Mouse (Mus musculus): ENCODE measurements around the gene Ifngr1. TPM values are rescaled to one million over a fixed set of nuclear protein-coding genes. Genes with fewer than 3 reads are reported as not detected.
"Not testable (repeated sequence)": the region's sequence is repeated elsewhere in the genome, so short reads cannot be mapped to it uniquely, and the experiment has no call there.

Gene Ifngr1
- polyA plus RNA-seq, 1 experiment from 2014 or later: 28.9 TPM

- no peak overlapping the region for H3K27ac ChIP-seq
- H3K9me3 ChIP-seq: no peaks in the 10 kb centered on the region
- peak overlapping the region; percentile 64 for H3K4me3 ChIP-seq
- no peaks in the 10 kb centered on the region for H3K27me3 ChIP-seq (replicated peaks)
- H3K9ac ChIP-seq: peak overlapping the region; percentile 78
- no peak for ATAC-seq (ENCODE audit: low FRiP score, low read depth)
- no peaks in the 10 kb centered on the region for H3K4me1 ChIP-seq
- no peaks in the 10 kb centered on the region for H3K36me3 ChIP-seq
- H3K4me2 ChIP-seq (replicated peaks): peak overlapping the region; percentile 83
- WGBS: 7% methylated on average over 3 of the region's 3 CpGs
Observed at GRCm38 (mm10) chr10:19592556-19592955, 807 bp downstream of the Ifngr1 start.

GRCm38 (mm10) chr10:19593296-19593695 lies 1.5 kb downstream of the Ifngr1 start:
- Histone ChIP-seq H3K4me1 (no peaks in the 10 kb centered on the region), H3K9me3 (no peaks in the 10 kb centered on the region), H3K9ac (no peak overlapping the region), H3K4me3 (no peak overlapping the region), H3K36me3 (no peaks in the 10 kb centered on the region), H3K27me3 (replicated peaks) (no peaks in the 10 kb centered on the region), H3K4me2 (replicated peaks) (no peak overlapping the region), H3K27ac (no peak overlapping the region)
- WGBS: 86% methylated on average over 3 of the region's 3 CpGs
- ATAC-seq (ENCODE audit: low FRiP score, low read depth): no peak

GRCm38 (mm10) chr10:19594201-19594905 lies 2.6 kb downstream of the Ifngr1 start:
- Histone ChIP-seq H3K4me2 (replicated peaks) (no peak overlapping the region), H3K27ac (no peak overlapping the region), H3K4me1 (no peaks in the 10 kb centered on the region), H3K9me3 (no peaks in the 10 kb centered on the region), H3K36me3 (no peaks in the 10 kb centered on the region), H3K4me3 (no peak overlapping the region), H3K27me3 (replicated peaks) (no peaks in the 10 kb centered on the region), H3K9ac (no peak overlapping the region)
- ATAC-seq (ENCODE audit: low FRiP score, low read depth): no peak
- 85% methylated on average over 3 of the region's 3 CpGs for WGBS

- ATAC-seq (ENCODE audit: low FRiP score, low read depth): no peak
- H3K36me3 ChIP-seq: peaks cover 6% of the 10 kb centered on the region; the same call in 1 of the 2 replicates
- no peaks in the 10 kb centered on the region for H3K27me3 ChIP-seq (replicated peaks)
- no peak overlapping the region for H3K27ac ChIP-seq
- no peaks in the 10 kb centered on the region for H3K9me3 ChIP-seq
- H3K4me3 ChIP-seq: no peak overlapping the region
- WGBS: 89% methylated on average over 4 of the region's 4 CpGs
- H3K4me2 ChIP-seq (replicated peaks): no peak overlapping the region
- H3K9ac ChIP-seq: no peak overlapping the region
- H3K4me1 ChIP-seq: no peaks in the 10 kb centered on the region
Observed at GRCm38 (mm10) chr10:19596866-19597265, 5.1 kb downstream of the Ifngr1 start.

- Histone ChIP-seq H3K36me3 (peaks cover 17% of the 10 kb centered on the region; the same call in 1 of the 2 replicates), H3K4me1 (no peaks in the 10 kb centered on the region), H3K27ac (no peak overlapping the region), H3K9ac (no peak overlapping the region), H3K27me3 (replicated peaks) (no peaks in the 10 kb centered on the region), H3K9me3 (no peaks in the 10 kb centered on the region), H3K4me3 (no peak overlapping the region), H3K4me2 (replicated peaks) (no peak overlapping the region)
- 78% methylated on average over 11 of the region's 11 CpGs for WGBS
- ATAC-seq (ENCODE audit: low FRiP score, low read depth): no peak
Observed at GRCm38 (mm10) chr10:19598091-19598490, 6.3 kb downstream of the Ifngr1 start.

- no peak for ATAC-seq (ENCODE audit: low FRiP score, low read depth)
Observed at GRCm38 (mm10) chr10:19599331-19600092, 7.8 kb downstream of the Ifngr1 start.

GRCm38 (mm10) chr10:19600093-19600420 lies 8.3 kb downstream of the Ifngr1 start:
- no peaks in the 10 kb centered on the region for H3K27me3 ChIP-seq (replicated peaks)
- peaks cover 26% of the 10 kb centered on the region; the same call in 1 of the 2 replicates for H3K36me3 ChIP-seq
- ATAC-seq (ENCODE audit: low FRiP score, low read depth): no peak
- WGBS: 88% methylated on average over 3 of the region's 3 CpGs
- no peak overlapping the region for H3K9ac ChIP-seq
- H3K4me3 ChIP-seq: no peak overlapping the region
- H3K27ac ChIP-seq: no peak overlapping the region
- H3K4me1 ChIP-seq: no peaks in the 10 kb centered on the region
- H3K4me2 ChIP-seq (replicated peaks): no peak overlapping the region
- H3K9me3 ChIP-seq: no peaks in the 10 kb centered on the region

More at GRCm38 (mm10) chr10:19599331-19600092, 7.8 kb downstream of the Ifngr1 start:
- no peak overlapping the region for H3K27ac ChIP-seq
- 76% methylated on average over 6 of the region's 6 CpGs for WGBS
- H3K4me2 ChIP-seq (replicated peaks): no peak overlapping the region
- H3K9ac ChIP-seq: no peak overlapping the region
- H3K9me3 ChIP-seq: no peaks in the 10 kb centered on the region
- H3K27me3 ChIP-seq (replicated peaks): no peaks in the 10 kb centered on the region
- no peak overlapping the region for H3K4me3 ChIP-seq
- H3K36me3 ChIP-seq: peaks cover 21% of the 10 kb centered on the region; the same call in 1 of the 2 replicates
- no peaks in the 10 kb centered on the region for H3K4me1 ChIP-seq

GRCm38 (mm10) chr10:19601502-19601901 lies 9.8 kb downstream of the Ifngr1 start:
- not testable (repeated sequence) for H3K4me2 ChIP-seq (replicated peaks); ATAC-seq (ENCODE audit: low FRiP score, low read depth); H3K9me3 ChIP-seq; H3K9ac ChIP-seq; H3K4me3 ChIP-seq; H3K27me3 ChIP-seq (replicated peaks); H3K4me1 ChIP-seq; H3K27ac ChIP-seq
- WGBS: 20% methylated on average over 1 of the region's 1 CpGs
- H3K36me3 ChIP-seq: peaks cover 34% of the 10 kb centered on the region

- no peak overlapping the region for H3K27ac ChIP-seq
- no peaks in the 10 kb centered on the region for H3K9me3 ChIP-seq
- no peaks in the 10 kb centered on the region for H3K27me3 ChIP-seq (replicated peaks)
- no peak overlapping the region for H3K4me2 ChIP-seq (replicated peaks)
- peaks cover 49% of the 10 kb centered on the region for H3K36me3 ChIP-seq
- 92% methylated on average over 6 of the region's 6 CpGs for WGBS
- H3K4me3 ChIP-seq: no peak overlapping the region
- H3K9ac ChIP-seq: no peak overlapping the region
- no peaks in the 10 kb centered on the region for H3K4me1 ChIP-seq
- no peak for ATAC-seq (ENCODE audit: low FRiP score, low read depth)
Observed at GRCm38 (mm10) chr10:19603231-19603630, 11.5 kb downstream of the Ifngr1 start.

GRCm38 (mm10) chr10:19609125-19609524 lies 17.4 kb downstream of the Ifngr1 start:
- Histone ChIP-seq H3K4me2 (replicated peaks) (no peak overlapping the region), H3K27me3 (replicated peaks) (no peaks in the 10 kb centered on the region), H3K27ac (no peak overlapping the region), H3K36me3 (peaks cover 35% of the 10 kb centered on the region), H3K4me3 (no peak overlapping the region), H3K9me3 (no peaks in the 10 kb centered on the region), H3K4me1 (no peaks in the 10 kb centered on the region), H3K9ac (no peak overlapping the region)
- no peak for ATAC-seq (ENCODE audit: low FRiP score, low read depth)
- WGBS: 63% methylated on average over 14 of the region's 14 CpGs

- H3K4me3 ChIP-seq: no peak overlapping the region
- H3K36me3 ChIP-seq: peaks cover 17% of the 10 kb centered on the region
- ATAC-seq (ENCODE audit: low FRiP score, low read depth): no peak
- no peak overlapping the region for H3K9ac ChIP-seq
- H3K4me2 ChIP-seq (replicated peaks): no peak overlapping the region
- 64% methylated on average over 2 of the region's 2 CpGs for WGBS
- H3K27ac ChIP-seq: no peak overlapping the region
- H3K27me3 ChIP-seq (replicated peaks): no peaks in the 10 kb centered on the region
- no peaks in the 10 kb centered on the region for H3K9me3 ChIP-seq
- no peaks in the 10 kb centered on the region for H3K4me1 ChIP-seq
Observed at GRCm38 (mm10) chr10:19611616-19612015, 19.9 kb downstream of the Ifngr1 start.

- 67% methylated on average over 7 of the region's 7 CpGs for WGBS
- no peak overlapping the region for H3K4me2 ChIP-seq (replicated peaks)
- H3K4me3 ChIP-seq: no peak overlapping the region
- no peak overlapping the region for H3K9ac ChIP-seq
- no peaks in the 10 kb centered on the region for H3K27me3 ChIP-seq (replicated peaks)
- H3K36me3 ChIP-seq: peaks cover 3% of the 10 kb centered on the region; the same call in 1 of the 2 replicates
- no peak for ATAC-seq (ENCODE audit: low FRiP score, low read depth)
- no peaks in the 10 kb centered on the region for H3K9me3 ChIP-seq
- no peak overlapping the region for H3K27ac ChIP-seq
- H3K4me1 ChIP-seq: no peaks in the 10 kb centered on the region
Observed at GRCm38 (mm10) chr10:19613111-19613753, 21.5 kb downstream of the Ifngr1 start.

All from neural tube, embryonic 12.5 days (tissue).